Mouse (Mus musculus) stomach, postnatal 0 days (tissue): Measurements from ENCODE around the gene Sdad1. TPM values are rescaled to one million over a fixed set of nuclear protein-coding genes. Genes with fewer than 3 reads are reported as not detected.

ENCODE experiments used
- ATAC-seq: fragments of 200-750 bp; cut with Nextera tagmentation; 2 replicates; pipeline ENCODE4 v1.8.0; 2017; ENCODE audit not compliant: low FRiP score, low TSS enrichment
- DNase-seq: peaks from one replicate; pipeline ENCODE4 v3.0.0-alpha.2; 2016; ENCODE audit warnings: low spot score
- H3K27ac ChIP-seq: fragments of 300-500 bp; sonication (generic); replicated peaks from 2 replicates; pipeline ENCODE4 v1.5.1; 2014; ENCODE audit warnings: mild to moderate bottlenecking, control low read depth
- H3K27me3 ChIP-seq: fragments of 300-500 bp; sonication (generic); 2 replicates; pipeline ENCODE4 v1.6.1; 2014; ENCODE audit warnings: low read length; ENCODE audit not compliant: control insufficient read depth, insufficient read depth
- H3K36me3 ChIP-seq: fragments of 300-500 bp; sonication (generic); 2 replicates; pipeline ENCODE4 v1.6.1; 2014; ENCODE audit warnings: low read length, mixed read lengths; ENCODE audit not compliant: control insufficient read depth, insufficient read depth
- H3K4me1 ChIP-seq: fragments of 300-500 bp; sonication (generic); replicated peaks from 2 replicates; pipeline ENCODE4 v1.6.1; 2014; ENCODE audit warnings: antibody characterized with exemption; ENCODE audit not compliant: control insufficient read depth, insufficient read depth
- H3K4me2 ChIP-seq: fragments of 300-500 bp; sonication (generic); replicated peaks from 2 replicates; pipeline ENCODE4 v1.6.1; 2014; ENCODE audit warnings: low read depth, mild to moderate bottlenecking, control low read depth, moderate library complexity
- H3K4me3 ChIP-seq: fragments of 300-500 bp; sonication (generic); 2 replicates; pipeline ENCODE4 v1.5.1; 2014; ENCODE audit warnings: low read depth, low read length, control low read depth
- H3K9ac ChIP-seq: fragments of 300-500 bp; sonication (generic); 2 replicates; pipeline ENCODE4 v1.6.1; 2014; ENCODE audit warnings: mild to moderate bottlenecking, low read length, control low read depth, mixed read lengths
- H3K9me3 ChIP-seq: fragments of 300-500 bp; sonication (generic); 2 replicates; pipeline ENCODE4 v1.6.1; 2016; ENCODE audit warnings: low read length; ENCODE audit not compliant: control insufficient read depth
- CTCF ChIP-seq: IDR thresholded peaks from 2 replicates; pipeline ENCODE4 v1.5.1; 2016; ENCODE audit warnings: antibody characterized with exemption, low read depth, mild to moderate bottlenecking, moderate library complexity
- EP300 ChIP-seq: optimal IDR thresholded peaks from 2 replicates; pipeline ENCODE3; 2016; ENCODE audit warnings: antibody characterized with exemption
- WGBS: fragments of 180-500 bp; shearing (Covaris S2); extraction: QIAGEN DNeasy Blood & Tissue Kit; methylation state at CpG from one replicate; pipeline ENCODE4 v1.1.7; 2014; 5-methylcytosine and 5-hydroxymethylcytosine counted together
- polyA plus RNA-seq: library from polyadenylated mRNA; unstranded; fragments of >200 nt; fragmentation: Nextera tagmentation; extraction: Ambion mirVana; gene quantifications from 2 replicates; pipeline ENCODE4 v1.2.1, GENCODE M21; 2015

The Sdad1 gene
- polyA plus RNA-seq, 1 experiment from 2014 or later, result 17.9 TPM

DNA sequence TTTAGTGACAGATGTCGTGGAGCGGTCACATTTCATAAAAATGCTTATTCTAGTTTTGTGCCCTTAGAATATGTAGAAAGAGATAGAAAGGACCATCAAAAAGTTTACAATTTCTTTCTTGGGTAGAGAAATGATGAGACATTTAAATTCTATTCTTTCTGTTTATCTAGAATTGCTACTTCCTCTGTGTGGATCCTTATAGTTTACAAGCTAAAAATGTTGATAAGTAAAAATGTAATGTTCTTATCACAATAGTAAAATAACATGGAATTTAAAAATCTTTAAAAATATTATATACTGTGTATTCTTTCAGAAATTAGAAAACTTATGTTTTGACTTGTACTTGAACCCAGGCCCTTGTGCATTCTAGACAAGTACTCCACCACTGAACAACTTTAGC lies 65.4 kb downstream of the Sdad1 start:
- Histone ChIP-seq H3K4me1 (no peaks in the 10 kb centered on the region), H3K9me3 (no peaks in the 10 kb centered on the region), H3K27ac (no peak overlapping the region), H3K9ac (no peak overlapping the region), H3K27me3 (no peaks in the 10 kb centered on the region), H3K4me3 (no peak overlapping the region), H3K36me3 (no peaks in the 10 kb centered on the region), H3K4me2 (no peak overlapping the region)
- no peak for ATAC-seq
- no peak for DNase-seq
- WGBS, result 95% methylated on average over 2 of the region's 2 CpGs
- TF ChIP-seq CTCF (no peak), EP300 (no peak)

DNA sequence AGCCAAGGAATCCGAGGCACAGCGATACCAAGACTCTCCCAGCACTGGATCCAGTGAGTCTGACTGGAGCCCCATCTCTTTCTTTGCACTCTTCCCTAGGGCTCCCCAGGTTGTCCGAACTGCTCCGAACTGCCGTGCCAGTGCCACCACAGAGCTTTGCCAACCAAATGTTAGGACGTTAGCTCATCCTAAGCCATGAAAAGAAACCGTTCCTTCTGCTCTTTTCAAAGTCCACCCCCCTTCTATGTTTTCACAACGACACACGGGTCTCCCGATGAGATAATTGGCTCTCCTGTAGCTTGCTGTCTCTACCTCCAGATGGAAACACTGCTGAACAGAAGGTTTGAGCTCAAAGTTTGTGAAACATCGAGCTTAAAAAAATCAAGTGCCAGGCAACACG lies 69.5 kb downstream of the Sdad1 start:
- Histone ChIP-seq H3K4me2 (no peak overlapping the region), H3K4me1 (no peaks in the 10 kb centered on the region)
- no peak for ATAC-seq

DNA sequence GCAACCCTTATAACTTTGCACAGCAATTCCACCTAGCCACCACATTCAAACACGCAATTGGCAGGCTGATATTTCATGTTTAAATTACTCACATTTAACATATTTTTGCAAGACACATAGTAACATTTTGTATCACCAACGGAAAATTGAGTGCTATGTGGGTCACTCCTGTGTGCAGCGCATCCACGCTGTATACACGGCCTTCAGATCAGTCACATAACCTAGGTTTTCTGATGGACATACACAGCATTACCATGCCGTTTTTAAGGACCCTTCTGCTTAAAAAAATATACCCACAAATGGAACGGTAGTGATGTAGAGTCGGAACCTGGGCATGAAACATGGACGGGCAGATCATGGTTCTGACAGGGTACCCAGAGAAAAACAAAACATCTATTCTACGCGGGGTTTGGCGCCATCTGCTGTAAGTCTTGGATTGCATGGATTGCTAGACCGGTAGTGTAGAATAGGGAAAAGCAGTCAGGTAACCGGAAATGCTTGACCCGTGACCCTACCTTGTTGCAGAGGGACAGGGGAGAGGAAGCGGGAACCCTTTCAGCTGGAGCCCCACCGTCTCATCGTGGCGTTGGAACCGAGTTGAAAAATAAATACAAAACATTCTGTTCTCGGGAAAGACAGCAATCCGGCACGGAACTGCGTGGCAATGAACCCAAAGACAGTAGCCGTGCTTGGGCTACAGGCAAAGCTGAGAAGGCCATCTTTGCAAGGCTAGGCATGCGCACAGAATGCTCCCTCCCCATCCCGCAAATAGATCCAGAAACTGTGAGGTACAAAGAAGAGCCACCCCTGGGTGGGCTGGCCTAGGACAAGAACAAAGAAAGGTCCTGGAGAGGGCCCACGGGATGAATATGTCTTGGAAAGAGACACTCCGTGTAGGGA lies 70.7 kb downstream of the Sdad1 start:
- WGBS, result 44% methylated on average over 29 of the region's 29 CpGs
- Histone ChIP-seq H3K4me2 (peak overlapping the region; percentile 28), H3K27me3 (no peaks in the 10 kb centered on the region), H3K4me3 (no peak overlapping the region), H3K9ac (no peak overlapping the region), H3K36me3 (no peaks in the 10 kb centered on the region), H3K9me3 (no peaks in the 10 kb centered on the region), H3K4me1 (no peaks in the 10 kb centered on the region), H3K27ac (no peak overlapping the region)
- DNase-seq (peak; percentile 75), ATAC-seq (peak; percentile 60; the same call in 1 of the 2 replicates)
- TF ChIP-seq EP300 (no peak), CTCF (peak; percentile 89)

More for the DNA sequence above, 69.5 kb downstream of the Sdad1 start:
- Histone ChIP-seq H3K9me3 (no peaks in the 10 kb centered on the region), H3K9ac (no peak overlapping the region), H3K27ac (no peak overlapping the region), H3K36me3 (no peaks in the 10 kb centered on the region), H3K4me3 (no peak overlapping the region), H3K27me3 (no peaks in the 10 kb centered on the region)
- 92% methylated on average over 12 of the region's 12 CpGs for WGBS
- no peak for DNase-seq
- TF ChIP-seq EP300, result no peak
- no peak for TF ChIP-seq CTCF

DNA sequence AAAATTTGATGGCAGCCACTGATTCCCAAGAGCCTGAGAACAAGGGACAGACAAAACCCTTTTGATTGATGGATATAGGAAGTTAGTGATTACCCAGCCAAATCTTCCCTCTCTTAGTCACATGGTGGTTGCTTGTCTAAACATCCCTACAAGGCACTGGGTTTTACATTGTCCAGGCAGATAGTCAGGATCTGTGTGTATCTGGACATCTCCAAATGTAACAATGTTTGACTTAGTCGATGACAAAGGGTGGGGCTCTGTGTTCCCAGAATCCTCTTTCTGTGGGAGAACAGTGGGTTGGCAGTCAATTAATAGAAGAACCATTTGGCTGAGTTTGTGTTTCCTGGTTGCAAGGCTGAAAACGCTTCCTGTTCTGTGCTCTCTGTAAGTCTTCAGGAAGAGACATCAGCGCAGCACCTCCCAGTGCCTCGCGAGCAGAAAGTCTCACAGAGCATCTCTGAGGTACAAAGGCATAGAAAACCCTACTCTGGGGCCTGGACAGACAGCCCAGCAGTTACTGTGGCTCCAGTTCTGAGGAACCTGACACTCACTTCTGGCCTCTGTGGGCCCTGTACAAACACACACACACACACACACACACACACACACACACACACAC lies 75.2 kb downstream of the Sdad1 start:
- H3K9ac ChIP-seq, result no peak overlapping the region

More for the DNA sequence above, 75.2 kb downstream of the Sdad1 start:
- TF ChIP-seq CTCF (no peak), EP300 (no peak)
- DNase-seq (no peak), ATAC-seq (peak; percentile 53; the same call in 1 of the 2 replicates)
- WGBS, result 22% methylated on average over 5 of the region's 5 CpGs
- Histone ChIP-seq H3K27me3 (no peaks in the 10 kb centered on the region), H3K27ac (no peak overlapping the region), H3K4me1 (no peaks in the 10 kb centered on the region), H3K4me2 (no peak overlapping the region), H3K4me3 (no peak overlapping the region), H3K9me3 (no peaks in the 10 kb centered on the region), H3K36me3 (no peaks in the 10 kb centered on the region)

Other genes with a start within 250 kb of the Sdad1 start
- 94.0 and 111 TPM in 2 replicates for gene G3bp2, start 226.8 kb downstream of the Sdad1 start, polyA plus RNA-seq
- gene Uso1, start 172.5 kb downstream of the Sdad1 start, polyA plus RNA-seq, result 36.6 and 36.7 TPM in 2 replicates
- gene U90926, start 95.1 kb downstream of the Sdad1 start, polyA plus RNA-seq, result not detected in 2 replicates
- 0.12 and 0.30 TPM in 2 replicates for gene Ppef2, start 54.2 kb downstream of the Sdad1 start, polyA plus RNA-seq
- gene Naaa, start 32.3 kb downstream of the Sdad1 start, polyA plus RNA-seq, result 16.4 and 17.0 TPM in 2 replicates
- gene Cxcl9, start 17.6 kb upstream of the Sdad1 start, polyA plus RNA-seq, result 0.11 TPM in 1 of 2 replicates, not detected in the other
- 11.9 and 13.5 TPM in 2 replicates for gene Art3, start 21.3 kb upstream of the Sdad1 start, polyA plus RNA-seq
- gene Cxcl10, start 38.4 kb upstream of the Sdad1 start, polyA plus RNA-seq, result 0.65 and 0.74 TPM in 2 replicates
- gene Nup54, start 124.7 kb upstream of the Sdad1 start, polyA plus RNA-seq, result 20.5 and 21.4 TPM in 2 replicates
- gene Scarb2, start 196.4 kb upstream of the Sdad1 start, polyA plus RNA-seq, result 19.1 and 20.9 TPM in 2 replicates
- 0.13 and 0.19 TPM in 2 replicates for gene Fam47e, start 244.6 kb upstream of the Sdad1 start, polyA plus RNA-seq